Mouse (Mus musculus) ES-Bruce4 (cell line): ENCODE results near the gene Mrc2. TPM values are rescaled to one million over a fixed set of nuclear protein-coding genes. Genes with fewer than 3 reads are reported as not detected.

ENCODE experiments used
- H3K27ac ChIP-seq: 2 replicates; pipeline ENCODE4 v1.5.1; 2012; ENCODE audit warnings: low read length, inconsistent platforms; ENCODE audit not compliant: insufficient read depth
- H3K27me3 ChIP-seq: 2 replicates; pipeline ENCODE4 v1.6.1; 2012; ENCODE audit warnings: mild to moderate bottlenecking, low read length, inconsistent platforms; ENCODE audit not compliant: control insufficient read depth, poor library complexity, insufficient read depth, severe bottlenecking
- H3K36me3 ChIP-seq: 2 replicates; pipeline ENCODE4 v1.6.1; 2012; ENCODE audit warnings: inconsistent platforms, mild to moderate bottlenecking, low read length, moderate library complexity; ENCODE audit not compliant: control insufficient read depth, poor library complexity, insufficient read depth, severe bottlenecking
- H3K4me1 ChIP-seq: one replicate; pipeline ENCODE4 v1.8.1; 2011; ENCODE audit warnings: low read length; ENCODE audit not compliant: control insufficient read depth, insufficient read depth
- H3K4me3 ChIP-seq: 2 replicates; pipeline ENCODE4 v1.5.1; 2011; ENCODE audit warnings: low read depth, mild to moderate bottlenecking, low read length
- H3K9ac ChIP-seq: 2 replicates; pipeline ENCODE4 v1.6.1; 2012; ENCODE audit warnings: low read depth, mild to moderate bottlenecking, inconsistent platforms; ENCODE audit not compliant: poor library complexity, severe bottlenecking
- H3K9me3 ChIP-seq: replicated peaks from 2 replicates; pipeline ENCODE4 v1.6.1; 2012; ENCODE audit warnings: mild to moderate bottlenecking, low read length, inconsistent platforms; ENCODE audit not compliant: control insufficient read depth, poor library complexity, insufficient read depth, severe bottlenecking
- CTCF ChIP-seq: IDR thresholded peaks from one replicate; pipeline ENCODE4 v1.8.1; 2011; ENCODE audit warnings: low read depth, low read length
- EP300 ChIP-seq: IDR thresholded peaks from 2 replicates; pipeline ENCODE4 v1.6.1; 2011; ENCODE audit warnings: low read depth, low read length; ENCODE audit not compliant: insufficient read depth
- POLR2A ChIP-seq: IDR thresholded peaks from one replicate; pipeline ENCODE4 v1.8.1; 2011; ENCODE audit warnings: low read length; ENCODE audit not compliant: insufficient read depth
- polyA plus RNA-seq: library from polyadenylated mRNA; stranded (reverse); fragments of >200 nt; gene quantifications from 2 replicates; pipeline ENCODE4 v1.2.4, GENCODE M21; 2011; ENCODE audit warnings: low read depth; ENCODE audit not compliant: missing spikeins, insufficient read depth, insufficient read length

Gene Mrc2
- polyA plus RNA-seq, 1 experiment: 4.5 TPM

- Histone ChIP-seq H3K4me3 (no peak overlapping the region), H3K36me3 (peaks cover 22% of the 10 kb centered on the region), H3K27ac (no peak overlapping the region), H3K9ac (no peak overlapping the region), H3K9me3 (no peaks in the 10 kb centered on the region), H3K4me1 (no peaks in the 10 kb centered on the region), H3K27me3 (no peaks in the 10 kb centered on the region)
- TF ChIP-seq CTCF (no peak), EP300 (no peak)
Measured at GRCm38 (mm10) chr11:105261601-105262351, 30.7 kb upstream of the Mrc2 start.

- peaks cover 25% of the 10 kb centered on the region for H3K36me3 ChIP-seq
Measured at GRCm38 (mm10) chr11:105264506-105264905, 27.9 kb upstream of the Mrc2 start.

GRCm38 (mm10) chr11:105264988-105265387 lies 27.5 kb upstream of the Mrc2 start:
- TF ChIP-seq EP300 (no peak), POLR2A (no peak), CTCF (no peak)
- Histone ChIP-seq H3K9ac (no peak overlapping the region), H3K9me3 (no peaks in the 10 kb centered on the region), H3K27ac (no peak overlapping the region), H3K4me3 (no peak overlapping the region), H3K4me1 (no peaks in the 10 kb centered on the region), H3K27me3 (no peaks in the 10 kb centered on the region), H3K36me3 (peaks cover 27% of the 10 kb centered on the region)

More at GRCm38 (mm10) chr11:105264506-105264905, 27.9 kb upstream of the Mrc2 start:
- no peak overlapping the region for H3K27ac ChIP-seq
- H3K9me3 ChIP-seq: no peaks in the 10 kb centered on the region
- no peak overlapping the region for H3K9ac ChIP-seq
- no peaks in the 10 kb centered on the region for H3K4me1 ChIP-seq
- H3K4me3 ChIP-seq: no peak overlapping the region
- H3K27me3 ChIP-seq: no peaks in the 10 kb centered on the region
- no peak for TF ChIP-seq CTCF
- no peak for TF ChIP-seq POLR2A
- no peak for TF ChIP-seq EP300

- peaks cover 29% of the 10 kb centered on the region for H3K36me3 ChIP-seq
- no peaks in the 10 kb centered on the region for H3K27me3 ChIP-seq
- no peak for TF ChIP-seq CTCF
- TF ChIP-seq POLR2A: no peak
- TF ChIP-seq EP300: no peak
- no peak overlapping the region for H3K27ac ChIP-seq
- no peaks in the 10 kb centered on the region for H3K9me3 ChIP-seq
- no peak overlapping the region for H3K4me3 ChIP-seq
- no peaks in the 10 kb centered on the region for H3K4me1 ChIP-seq
- no peak overlapping the region for H3K9ac ChIP-seq
Measured at GRCm38 (mm10) chr11:105270155-105270554, 22.3 kb upstream of the Mrc2 start.

GRCm38 (mm10) chr11:105280456-105280855 lies 12.0 kb upstream of the Mrc2 start:
- Histone ChIP-seq H3K4me1 (peaks cover 2% of the 10 kb centered on the region), H3K36me3 (peaks cover 37% of the 10 kb centered on the region), H3K4me3 (no peak overlapping the region), H3K27ac (no peak overlapping the region), H3K9me3 (no peaks in the 10 kb centered on the region), H3K9ac (no peak overlapping the region), H3K27me3 (no peaks in the 10 kb centered on the region)
- TF ChIP-seq CTCF (no peak), EP300 (no peak), POLR2A (no peak)

GRCm38 (mm10) chr11:105281291-105281690 lies 11.2 kb upstream of the Mrc2 start:
- no peaks in the 10 kb centered on the region for H3K27me3 ChIP-seq
- H3K9me3 ChIP-seq: no peaks in the 10 kb centered on the region
- H3K4me1 ChIP-seq: peaks cover 3% of the 10 kb centered on the region
- no peak for TF ChIP-seq CTCF
- TF ChIP-seq POLR2A: no peak
- TF ChIP-seq EP300: no peak
- no peak overlapping the region for H3K4me3 ChIP-seq
- H3K9ac ChIP-seq: no peak overlapping the region
- peaks cover 29% of the 10 kb centered on the region for H3K36me3 ChIP-seq
- H3K27ac ChIP-seq: no peak overlapping the region
